Mouse (Mus musculus) stomach, embryonic 14.5 days (tissue): ENCODE measurements around the gene Diras1. TPM values are rescaled to one million over a fixed set of nuclear protein-coding genes. Genes with fewer than 3 reads are reported as not detected.

Experiments
- ATAC-seq: fragments of 200-750 bp; cut with Nextera tagmentation; 2 replicates; pipeline ENCODE4 v1.8.0; 2017; ENCODE audit warnings: low read depth, moderate TSS enrichment; ENCODE audit not compliant: insufficient number of reproducible peaks, insufficient read depth, low FRiP score
- H3K27ac ChIP-seq: fragments of 300-500 bp; sonication (generic); 2 replicates; pipeline ENCODE4 v1.5.1; 2014; ENCODE audit warnings: mild to moderate bottlenecking, low read length, moderate library complexity, mixed read lengths
- H3K27me3 ChIP-seq: fragments of 300-500 bp; sonication (generic); 2 replicates; pipeline ENCODE4 v1.6.1; 2014; ENCODE audit warnings: low read length, control low read depth, mixed read lengths; ENCODE audit not compliant: control insufficient read depth, insufficient read depth
- H3K36me3 ChIP-seq: fragments of 300-500 bp; sonication (generic); 2 replicates; pipeline ENCODE4 v1.6.1; 2014; ENCODE audit warnings: mild to moderate bottlenecking, control low read depth, low read length, moderate library complexity, mixed read lengths; ENCODE audit not compliant: control insufficient read depth, insufficient read depth
- H3K4me1 ChIP-seq: fragments of 300-500 bp; sonication (generic); 2 replicates; pipeline ENCODE4 v1.6.1; 2014; ENCODE audit warnings: low read length, control low read depth, mixed read lengths; ENCODE audit not compliant: control insufficient read depth, insufficient read depth
- H3K4me2 ChIP-seq: fragments of 300-500 bp; sonication (generic); replicated peaks from 2 replicates; pipeline ENCODE4 v1.6.1; 2014; ENCODE audit warnings: low read depth, low read length, control low read depth
- H3K4me3 ChIP-seq: fragments of 300-500 bp; sonication (generic); 2 replicates; pipeline ENCODE4 v1.5.1; 2014; ENCODE audit warnings: low read depth, low read length, control low read depth
- H3K9ac ChIP-seq: fragments of 300-500 bp; sonication (generic); replicated peaks from 2 replicates; pipeline ENCODE4 v1.6.1; 2014; ENCODE audit warnings: low read depth, mild to moderate bottlenecking, control low read depth, low read length, moderate library complexity, mixed read lengths
- H3K9me3 ChIP-seq: fragments of 300-500 bp; sonication (generic); 2 replicates; pipeline ENCODE4 v1.6.1; 2016; ENCODE audit warnings: low read depth, low read length, control low read depth; ENCODE audit not compliant: control insufficient read depth
- WGBS: fragments of 180-500 bp; shearing (Covaris S2); extraction: QIAGEN DNeasy Blood & Tissue Kit; methylation state at CpG from one replicate; pipeline ENCODE4 v1.1.7; 2014; 5-methylcytosine and 5-hydroxymethylcytosine counted together
- polyA plus RNA-seq: library from polyadenylated mRNA; unstranded; fragments of >200 nt; fragmentation: Nextera tagmentation; extraction: Ambion mirVana; gene quantifications from 2 replicates; pipeline ENCODE4 v1.2.1, GENCODE M21; 2014

Gene Diras1
- polyA plus RNA-seq, 1 experiment from 2014 or later, result 0.41 TPM

- 81% methylated on average over 8 of the region's 8 CpGs for WGBS
- Histone ChIP-seq H3K9me3 (no peaks in the 10 kb centered on the region), H3K4me1 (peaks cover 15% of the 10 kb centered on the region; the same call in 1 of the 2 replicates)
These were observed 55.3 kb downstream of the Diras1 start for GRCm38 (mm10) chr10:80970159-80970558.

More at GRCm38 (mm10) chr10:80970159-80970558, 55.3 kb downstream of the Diras1 start:
- H3K4me3 ChIP-seq, result no peak overlapping the region
- ATAC-seq, result no peak
- no peak overlapping the region for H3K27ac ChIP-seq
- H3K27me3 ChIP-seq, result no peaks in the 10 kb centered on the region
- no peak overlapping the region for H3K4me2 ChIP-seq
- H3K9ac ChIP-seq, result no peak overlapping the region
- H3K36me3 ChIP-seq, result no peaks in the 10 kb centered on the region

Other genes starting within 250 kb of the Diras1 start
- gene Sf3a2, start 227.5 kb downstream of the Diras1 start, polyA plus RNA-seq, result 77.7 and 81.8 TPM in 2 replicates
- gene Plekhj1, start 227.0 kb downstream of the Diras1 start, polyA plus RNA-seq, result 110 and 116 TPM in 2 replicates
- not detected in 2 replicates for gene Amh, start 220.4 kb downstream of the Diras1 start, polyA plus RNA-seq
- gene Jsrp1, start 212.2 kb downstream of the Diras1 start, polyA plus RNA-seq, result 0.45 and 1.4 TPM in 2 replicates
- 1,724 and 1,898 TPM in 2 replicates for gene Oaz1, start 199.0 kb downstream of the Diras1 start, polyA plus RNA-seq
- 0.07 and 0.23 TPM in 2 replicates for gene Lingo3, start 181.6 kb downstream of the Diras1 start, polyA plus RNA-seq
- 321 and 361 TPM in 2 replicates for gene Lsm7, start 170.5 kb downstream of the Diras1 start, polyA plus RNA-seq
- 31.9 and 33.0 TPM in 2 replicates for gene Sppl2b, start 170.4 kb downstream of the Diras1 start, polyA plus RNA-seq
- gene Tmprss9, start 153.8 kb downstream of the Diras1 start, polyA plus RNA-seq, result 0.07 TPM in 1 of 2 replicates, not detected in the other
- gene Timm13, start 124.7 kb downstream of the Diras1 start, polyA plus RNA-seq, result 340 and 345 TPM in 2 replicates
- 12.1 and 14.6 TPM in 2 replicates for gene Lmnb2, start 107.4 kb downstream of the Diras1 start, polyA plus RNA-seq
- gene Gadd45b, start 95.6 kb downstream of the Diras1 start, polyA plus RNA-seq, result 16.1 and 20.7 TPM in 2 replicates
- gene Gng7, start 10.7 kb downstream of the Diras1 start, polyA plus RNA-seq, result 4.7 and 5.9 TPM in 2 replicates
- 10.3 and 11.9 TPM in 2 replicates for gene Slc39a3, start 11.8 kb upstream of the Diras1 start, polyA plus RNA-seq
- gene Sgta, start 34.5 kb upstream of the Diras1 start, polyA plus RNA-seq, result 162 and 164 TPM in 2 replicates
- 38.2 and 39.9 TPM in 2 replicates for gene Thop1, start 44.4 kb upstream of the Diras1 start, polyA plus RNA-seq
- gene Creb3l3, start 73.2 kb upstream of the Diras1 start, polyA plus RNA-seq, result 0.22 and 0.56 TPM in 2 replicates
- 164 and 167 TPM in 2 replicates for gene Map2k2, start 80.3 kb upstream of the Diras1 start, polyA plus RNA-seq
- 25.5 and 27.4 TPM in 2 replicates for gene Zbtb7a, start 109.6 kb upstream of the Diras1 start, polyA plus RNA-seq
- gene Pias4, start 142.3 kb upstream of the Diras1 start, polyA plus RNA-seq, result 32.7 and 40.9 TPM in 2 replicates
- 416 and 434 TPM in 2 replicates for gene Eef2, start 151.0 kb upstream of the Diras1 start, polyA plus RNA-seq
- gene Dapk3, start 157.3 kb upstream of the Diras1 start, polyA plus RNA-seq, result 48.9 and 58.7 TPM in 2 replicates
- not detected in 2 replicates for gene 4930442H23Rik, start 158.2 kb upstream of the Diras1 start, polyA plus RNA-seq
- 0.14 and 0.35 TPM in 2 replicates for gene Nmrk2, start 176.4 kb upstream of the Diras1 start, polyA plus RNA-seq
- gene Atcay, start 205.2 kb upstream of the Diras1 start, polyA plus RNA-seq, result 1.9 and 2.2 TPM in 2 replicates
- gene Zfr2, start 207.5 kb upstream of the Diras1 start, polyA plus RNA-seq, result 9.2 and 10.8 TPM in 2 replicates
- 3.4 and 3.9 TPM in 2 replicates for gene Matk, start 227.3 kb upstream of the Diras1 start, polyA plus RNA-seq
- gene Mrpl54, start 241.3 kb upstream of the Diras1 start, polyA plus RNA-seq, result 223 and 246 TPM in 2 replicates
- gene Apba3, start 241.3 kb upstream of the Diras1 start, polyA plus RNA-seq, result 47.0 and 51.1 TPM in 2 replicates